Mouse (Mus musculus): ENCODE data around the gene Lin9. TPM values are rescaled to one million over a fixed set of nuclear protein-coding genes. Genes with fewer than 3 reads are reported as not detected.

Lin9 gene
- polyA plus RNA-seq (2017; shearing (Covaris generic)) = 24.5 TPM

DNA sequence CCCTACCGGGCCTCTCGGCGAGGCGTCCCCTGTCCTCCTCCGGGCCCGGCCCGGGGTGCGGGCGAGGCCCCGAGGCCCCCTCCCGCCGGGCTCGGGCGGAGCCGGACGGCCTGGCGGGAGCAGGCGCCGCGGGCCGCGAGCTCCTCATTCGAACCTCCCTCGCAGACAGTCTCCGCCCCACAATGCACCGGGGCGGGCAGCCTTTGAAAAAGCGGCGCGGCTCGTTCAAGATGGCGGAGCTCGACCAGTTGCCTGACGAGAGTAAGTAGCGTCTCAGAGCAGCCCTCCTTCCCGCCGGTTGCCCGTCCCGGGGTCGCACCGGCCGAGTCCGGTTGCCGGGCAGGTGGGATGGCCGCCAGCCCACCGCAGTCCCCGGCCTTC, at the start of gene Lin9:
TSS of gene Lin9 (plus strand) at position 14 of the 381 bp plus-strand sequence.

DNA sequence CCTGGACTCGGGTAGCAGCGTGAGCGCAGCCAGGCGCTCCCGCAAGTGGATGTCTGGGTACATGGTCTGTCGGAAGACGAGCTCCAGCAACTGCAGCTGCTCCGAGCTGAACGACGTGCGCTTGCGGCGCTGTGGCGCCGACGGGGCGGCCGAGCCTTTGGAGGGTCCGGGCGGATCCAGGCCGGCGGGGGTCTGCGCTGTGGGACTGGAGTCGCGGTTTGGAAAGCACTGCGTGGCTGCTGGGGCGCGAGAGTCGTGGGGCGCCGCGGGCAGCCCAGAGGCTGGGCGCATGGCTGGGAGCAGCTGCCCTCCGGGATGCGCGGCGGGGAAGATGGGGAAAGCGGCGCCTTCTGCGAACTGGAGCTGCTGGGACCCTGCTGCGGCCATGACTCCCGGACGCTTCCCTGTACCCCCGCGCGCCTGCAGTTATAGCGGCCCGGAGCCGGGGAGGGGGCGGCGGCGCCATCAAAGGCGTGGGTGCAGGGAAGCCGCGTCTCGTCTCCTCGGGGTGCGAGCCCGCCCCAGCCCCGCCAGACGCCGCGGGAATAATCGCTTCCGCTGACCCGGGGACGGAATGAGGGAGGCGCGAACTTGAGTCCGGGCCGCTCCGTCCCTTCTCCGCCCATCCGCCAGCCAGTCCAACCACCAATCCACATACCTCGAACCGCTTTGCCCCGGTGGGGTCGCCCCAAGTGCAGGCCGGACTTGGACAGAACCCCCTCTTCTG, 55.8 kb downstream of the Lin9 start, which contains the start of gene Mixl1:
TSS of gene Mixl1 (minus strand) at position 409 of the 727 bp plus-strand sequence.

DNA sequence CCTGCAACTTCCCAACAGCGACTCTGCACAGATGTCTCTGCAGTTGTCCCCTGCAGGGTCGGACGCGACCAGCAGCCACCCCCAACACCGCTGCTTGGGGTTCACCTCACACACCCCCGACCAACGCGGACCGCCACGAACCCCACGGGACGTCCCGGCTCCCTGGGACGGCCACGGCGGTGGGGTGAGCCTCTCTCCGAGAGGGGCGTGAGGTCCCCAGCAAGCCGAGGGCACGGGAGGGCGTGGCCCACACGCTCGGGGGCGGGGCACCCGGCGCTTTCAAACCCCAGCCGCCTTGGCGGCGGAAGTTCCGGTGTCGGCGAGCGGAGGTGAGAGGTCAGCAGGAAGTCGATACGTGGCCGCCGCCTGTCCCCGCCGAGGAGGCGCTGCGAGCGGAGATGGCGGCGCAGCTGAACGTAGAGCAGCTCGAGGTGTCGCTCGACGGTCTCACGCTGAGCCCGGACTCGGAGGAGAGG, 84.8 kb downstream of the Lin9 start, which contains the start of gene Acbd3:
TSS of gene Acbd3 (plus strand) at position 340 of the 476 bp plus-strand sequence.

Other genes starting within 250 kb of the Lin9 start
- not detected for gene Stum, start 157.6 kb upstream of the Lin9 start, polyA plus RNA-seq (2017; shearing (Covaris generic))
- gene Parp1, start 72.2 kb upstream of the Lin9 start, polyA plus RNA-seq (2017; shearing (Covaris generic)) = 98.6 TPM
- not detected for gene Mixl1, start 55.9 kb downstream of the Lin9 start, polyA plus RNA-seq (2017; shearing (Covaris generic))
- gene Acbd3, start 84.9 kb downstream of the Lin9 start, polyA plus RNA-seq (2017; shearing (Covaris generic)) = 13.6 TPM
- gene H3f3a, start 172.8 kb downstream of the Lin9 start, polyA plus RNA-seq (2017; shearing (Covaris generic)) = 1,148 TPM
- 54.9 TPM for gene Sde2, start 210.0 kb downstream of the Lin9 start, polyA plus RNA-seq (2017; shearing (Covaris generic))

Data from inflammation-experienced regulatory T-cells, adult 16 weeks (primary cell).